Mouse (Mus musculus): Measurements from ENCODE around the gene Snx20. TPM values are rescaled to one million over a fixed set of nuclear protein-coding genes. Genes with fewer than 3 reads are reported as not detected.

Gene Snx20
- 7.9 and 12.3 TPM in 2 replicates for polyA plus RNA-seq (2012; rRNA removed)

GRCm38 (mm10) chr8:88635474-88636397 is at the start of gene Snx20:
Snx20 (minus strand) TSS chr8:88636128.

GRCm38 (mm10) chr8:88646837-88647778 is 11.2 kb upstream of the Snx20 start, which contains the start of gene Nod2:
Nod2 (plus strand) TSS chr8:88647315.

Other genes with a start within 250 kb of the Snx20 start
- 54.2 and 73.2 TPM in 2 replicates for gene Nkd1, start 114.8 kb downstream of the Snx20 start, polyA plus RNA-seq (2012; rRNA removed)
- gene Nod2, start 11.2 kb upstream of the Snx20 start, polyA plus RNA-seq (2012; rRNA removed) = 1.7 TPM in 2 replicates
- gene Cyld, start 60.9 kb upstream of the Snx20 start, polyA plus RNA-seq (2012; rRNA removed) = 3.9 and 4.8 TPM in 2 replicates